Mouse (Mus musculus) testis, adult 2 months (tissue): Measurements from ENCODE around the gene 1700028J19Rik. TPM values are rescaled to one million over a fixed set of nuclear protein-coding genes. Genes with fewer than 3 reads are reported as not detected.

ENCODE experiments used
- H3K27ac ChIP-seq: fragments of 200-500 bp; 2 replicates; pipeline ENCODE4 v1.5.1; 2012; ENCODE audit warnings: low read depth, low read length; ENCODE audit not compliant: control insufficient read depth, insufficient read depth
- H3K27me3 ChIP-seq: fragments of 200-500 bp; 2 replicates; pipeline ENCODE4 v1.6.1; 2012; ENCODE audit warnings: mild to moderate bottlenecking, low read length, moderate library complexity; ENCODE audit not compliant: control insufficient read depth, insufficient read depth
- H3K36me3 ChIP-seq: fragments of 200-500 bp; 2 replicates; pipeline ENCODE4 v1.6.1; 2012; ENCODE audit warnings: mild to moderate bottlenecking, low read length; ENCODE audit not compliant: control insufficient read depth, insufficient read depth
- H3K4me1 ChIP-seq: fragments of 200-500 bp; 2 replicates; pipeline ENCODE4 v1.6.1; 2012; ENCODE audit warnings: low read length; ENCODE audit not compliant: control insufficient read depth, insufficient read depth
- H3K4me3 ChIP-seq: fragments of 200-500 bp; 2 replicates; pipeline ENCODE4 v1.5.1; 2012; ENCODE audit warnings: low read depth, mild to moderate bottlenecking, low read length, moderate library complexity, mixed read lengths; ENCODE audit not compliant: control insufficient read depth
- CTCF ChIP-seq: fragments of 200-500 bp; IDR thresholded peaks from 2 replicates; pipeline ENCODE4 v1.5.1; 2012; ENCODE audit warnings: low read depth, mild to moderate bottlenecking, inconsistent platforms, low read length, moderate library complexity; ENCODE audit not compliant: control insufficient read depth, insufficient read depth, insufficient replicate concordance
- POLR2A ChIP-seq: fragments of 200-500 bp; IDR thresholded peaks from 2 replicates; pipeline ENCODE4 v1.6.1; 2012; ENCODE audit warnings: low read depth, mild to moderate bottlenecking, inconsistent platforms, low read length, moderate library complexity; ENCODE audit not compliant: control insufficient read depth
- polyA plus RNA-seq: library from polyadenylated mRNA; depleted of rRNA; stranded (reverse); fragments of >200 nt; gene quantifications from 2 replicates; pipeline ENCODE4 v1.2.3, GENCODE M21; 2012; rRNA removed

The 1700028J19Rik gene
- 1,462 and 1,528 TPM in 2 replicates for polyA plus RNA-seq

- peaks cover 4% of the 10 kb centered on the region for H3K4me1 ChIP-seq
- no peaks in the 10 kb centered on the region for H3K27me3 ChIP-seq
- H3K4me3 ChIP-seq: peak within 1 kb of the TSS; percentile 85
- TF ChIP-seq CTCF (0 out of 2 replicates have a peak, but pooled peaks have one; percentile 14), POLR2A (peak; percentile 98)
- no peaks in the 10 kb centered on the region for H3K36me3 ChIP-seq
- H3K27ac ChIP-seq: peak within 1 kb of the TSS; percentile 91
Observed at GRCm38 (mm10) chr7:44246055-44246983, at the start of gene 1700028J19Rik, which contains the start of gene 2410002F23Rik. Gene 1700028J19Rik, minus strand, starts transcription at chr7:44246695. Gene 2410002F23Rik, plus strand, starts transcription at chr7:44246722.

GRCm38 (mm10) chr7:44291418-44291817, 44.9 kb upstream of the 1700028J19Rik start:
- Histone ChIP-seq H3K27ac (no peak overlapping the region), H3K4me1 (no peaks in the 10 kb centered on the region), H3K27me3 (no peaks in the 10 kb centered on the region), H3K4me3 (no peak overlapping the region), H3K36me3 (no peaks in the 10 kb centered on the region)
- TF ChIP-seq CTCF (no peak), POLR2A (no peak)

GRCm38 (mm10) chr7:44290986-44291385, 44.5 kb upstream of the 1700028J19Rik start:
- TF ChIP-seq POLR2A (no peak), CTCF (no peak)
- Histone ChIP-seq H3K36me3 (no peaks in the 10 kb centered on the region), H3K27ac (no peak overlapping the region), H3K4me1 (no peaks in the 10 kb centered on the region), H3K27me3 (no peaks in the 10 kb centered on the region), H3K4me3 (no peak overlapping the region)

- H3K4me3 ChIP-seq: no peak overlapping the region
- no peaks in the 10 kb centered on the region for H3K4me1 ChIP-seq
Observed at GRCm38 (mm10) chr7:44287760-44288159, 41.3 kb upstream of the 1700028J19Rik start.

GRCm38 (mm10) chr7:44281586-44281985, 35.1 kb upstream of the 1700028J19Rik start:
- no peak for TF ChIP-seq POLR2A
- no peak for TF ChIP-seq CTCF
- no peaks in the 10 kb centered on the region for H3K27me3 ChIP-seq
- H3K27ac ChIP-seq: no peak overlapping the region
- H3K4me3 ChIP-seq: no peak overlapping the region
- H3K36me3 ChIP-seq: no peaks in the 10 kb centered on the region
- H3K4me1 ChIP-seq: no peaks in the 10 kb centered on the region

More at GRCm38 (mm10) chr7:44287760-44288159, 41.3 kb upstream of the 1700028J19Rik start:
- no peaks in the 10 kb centered on the region for H3K36me3 ChIP-seq
- no peaks in the 10 kb centered on the region for H3K27me3 ChIP-seq
- H3K27ac ChIP-seq: no peak overlapping the region
- no peak for TF ChIP-seq POLR2A
- TF ChIP-seq CTCF: no peak

- TF ChIP-seq CTCF: no peak
- no peak for TF ChIP-seq POLR2A
- Histone ChIP-seq H3K27ac (no peak overlapping the region), H3K4me3 (no peak overlapping the region), H3K27me3 (no peaks in the 10 kb centered on the region), H3K36me3 (no peaks in the 10 kb centered on the region), H3K4me1 (no peaks in the 10 kb centered on the region)
Observed at GRCm38 (mm10) chr7:44280959-44281358, 34.5 kb upstream of the 1700028J19Rik start.

- no peaks in the 10 kb centered on the region for H3K36me3 ChIP-seq
- TF ChIP-seq CTCF (peak; percentile 37; the same call in 1 of the 2 replicates), POLR2A (no peak)
- H3K4me3 ChIP-seq: no peak overlapping the region
- H3K27ac ChIP-seq: no peak overlapping the region
- no peaks in the 10 kb centered on the region for H3K27me3 ChIP-seq
- no peaks in the 10 kb centered on the region; the same call in 1 of the 2 replicates for H3K4me1 ChIP-seq
Observed at GRCm38 (mm10) chr7:44277250-44277622, 30.7 kb upstream of the 1700028J19Rik start.
